Mouse (Mus musculus) heart, embryonic 15.5 days (tissue): ENCODE results near the gene Pvr. TPM values are rescaled to one million over a fixed set of nuclear protein-coding genes. Genes with fewer than 3 reads are reported as not detected.
"Not testable (repeated sequence)": the region's sequence is repeated elsewhere in the genome, so short reads cannot be mapped to it uniquely, and the experiment has no call there.

ENCODE experiments used
- ATAC-seq: fragments of 200-750 bp; cut with Nextera tagmentation; replicated peaks from 2 replicates; pipeline ENCODE4 v1.8.0; 2017; ENCODE audit warnings: low read depth, moderate TSS enrichment; ENCODE audit not compliant: insufficient number of reproducible peaks, insufficient read depth, low FRiP score
- H3K27ac ChIP-seq: fragments of 300-500 bp; sonication (generic); 2 replicates; pipeline ENCODE4 v1.5.1; 2015; ENCODE audit warnings: mild to moderate bottlenecking, inconsistent platforms
- H3K27me3 ChIP-seq: fragments of 300-500 bp; sonication (generic); 2 replicates; pipeline ENCODE4 v1.6.1; 2015; ENCODE audit warnings: inconsistent platforms
- H3K36me3 ChIP-seq: fragments of 300-500 bp; sonication (generic); 2 replicates; pipeline ENCODE4 v1.6.1; 2015; ENCODE audit warnings: mild to moderate bottlenecking, inconsistent platforms
- H3K4me1 ChIP-seq: fragments of 300-500 bp; sonication (generic); replicated peaks from 2 replicates; pipeline ENCODE4 v1.6.1; 2015; ENCODE audit warnings: inconsistent platforms
- H3K4me2 ChIP-seq: fragments of 300-500 bp; sonication (generic); 2 replicates; pipeline ENCODE4 v1.6.1; 2015; ENCODE audit warnings: inconsistent platforms, mild to moderate bottlenecking, moderate library complexity
- H3K4me3 ChIP-seq: fragments of 300-500 bp; sonication (generic); 2 replicates; pipeline ENCODE4 v1.5.1; 2015; ENCODE audit warnings: mild to moderate bottlenecking, inconsistent platforms
- H3K9ac ChIP-seq: fragments of 300-500 bp; sonication (generic); 2 replicates; pipeline ENCODE4 v1.6.1; 2015; ENCODE audit warnings: mild to moderate bottlenecking, inconsistent platforms
- H3K9me3 ChIP-seq: fragments of 300-500 bp; sonication (generic); replicated peaks from 2 replicates; pipeline ENCODE4 v1.6.1; 2016; ENCODE audit warnings: inconsistent platforms
- WGBS: fragments of 180-500 bp; shearing (Covaris S2); methylation state at CpG from one replicate; pipeline ENCODE4 v1.1.7; 2015; ENCODE audit warnings: mixed read lengths; 5-methylcytosine and 5-hydroxymethylcytosine counted together
- polyA plus RNA-seq: library from polyadenylated mRNA; unstranded; fragments of >200 nt; fragmentation: Nextera tagmentation; extraction: Ambion mirVana; gene quantifications from 2 replicates; pipeline ENCODE4 v1.2.1, GENCODE M21; 2015

Gene Pvr
- polyA plus RNA-seq, 1 experiment from 2014 or later = 15.2 TPM

GRCm38 (mm10) chr7:19932877-19933809 lies 12.2 kb upstream of the Pvr start:
- WGBS = 14% methylated on average over 19 of the region's 21 CpGs

GRCm38 (mm10) chr7:19932133-19932876 lies 11.3 kb upstream of the Pvr start:
- no peak overlapping the region for H3K4me3 ChIP-seq
- 18% methylated on average over 13 of the region's 13 CpGs for WGBS
- H3K9ac ChIP-seq = no peak overlapping the region
- H3K36me3 ChIP-seq = no peaks in the 10 kb centered on the region
- peak overlapping the region; percentile 2; the same call in 1 of the 2 replicates for H3K4me2 ChIP-seq
- H3K4me1 ChIP-seq = peaks cover 39% of the 10 kb centered on the region
- H3K9me3 ChIP-seq = no peaks in the 10 kb centered on the region
- ATAC-seq = no peak
- peak overlapping the region; percentile 31; the same call in 1 of the 2 replicates for H3K27ac ChIP-seq
- H3K27me3 ChIP-seq = no peaks in the 10 kb centered on the region; the same call in 1 of the 2 replicates

More at GRCm38 (mm10) chr7:19932877-19933809, 12.2 kb upstream of the Pvr start:
- Histone ChIP-seq H3K4me3 (peak overlapping the region; percentile 29), H3K27ac (peak overlapping the region; percentile 60), H3K4me1 (peaks cover 39% of the 10 kb centered on the region), H3K27me3 (no peaks in the 10 kb centered on the region; the same call in 1 of the 2 replicates), H3K9ac (no peak overlapping the region), H3K4me2 (peak overlapping the region; percentile 52), H3K36me3 (no peaks in the 10 kb centered on the region), H3K9me3 (no peaks in the 10 kb centered on the region)
- peak; percentile 72 for ATAC-seq

- peaks cover 30% of the 10 kb centered on the region for H3K4me1 ChIP-seq
- not testable (repeated sequence) for H3K4me2 ChIP-seq, H3K4me3 ChIP-seq, H3K9ac ChIP-seq, H3K36me3 ChIP-seq, H3K27ac ChIP-seq, H3K27me3 ChIP-seq, ATAC-seq, H3K9me3 ChIP-seq
- 74% methylated on average over 6 of the region's 6 CpGs for WGBS
These were observed 9.5 kb upstream of the Pvr start for GRCm38 (mm10) chr7:19930481-19930880.

- Histone ChIP-seq H3K4me1 (peaks cover 18% of the 10 kb centered on the region), H3K4me3 (no peak overlapping the region), H3K27me3 (no peaks in the 10 kb centered on the region), H3K27ac (no peak overlapping the region), H3K9me3 (no peaks in the 10 kb centered on the region), H3K36me3 (no peaks in the 10 kb centered on the region), H3K4me2 (no peak overlapping the region), H3K9ac (no peak overlapping the region)
- no peak for ATAC-seq
- WGBS = 69% methylated on average over 5 of the region's 5 CpGs
These were observed 7.5 kb upstream of the Pvr start for GRCm38 (mm10) chr7:19928486-19928885.

GRCm38 (mm10) chr7:19926849-19927480 lies 6.0 kb upstream of the Pvr start:
- WGBS = 29% methylated on average over 2 of the region's 2 CpGs
- no peak overlapping the region for H3K4me3 ChIP-seq

GRCm38 (mm10) chr7:19925376-19925775 lies 4.4 kb upstream of the Pvr start:
- peaks cover 7% of the 10 kb centered on the region for H3K4me1 ChIP-seq
- no peak overlapping the region for H3K9ac ChIP-seq
- ATAC-seq = no peak
- WGBS = 71% methylated on average over 1 of the region's 1 CpGs
- H3K27me3 ChIP-seq = no peaks in the 10 kb centered on the region
- no peak overlapping the region for H3K4me3 ChIP-seq
- no peak overlapping the region for H3K27ac ChIP-seq
- H3K36me3 ChIP-seq = no peaks in the 10 kb centered on the region
- no peaks in the 10 kb centered on the region for H3K9me3 ChIP-seq
- no peak overlapping the region for H3K4me2 ChIP-seq

More at GRCm38 (mm10) chr7:19926849-19927480, 6.0 kb upstream of the Pvr start:
- Histone ChIP-seq H3K4me2 (no peak overlapping the region), H3K36me3 (no peaks in the 10 kb centered on the region), H3K9ac (no peak overlapping the region), H3K27me3 (no peaks in the 10 kb centered on the region), H3K27ac (no peak overlapping the region), H3K9me3 (no peaks in the 10 kb centered on the region), H3K4me1 (peaks cover 6% of the 10 kb centered on the region; the same call in 1 of the 2 replicates)
- ATAC-seq = no peak

GRCm38 (mm10) chr7:19923797-19924196 lies 2.8 kb upstream of the Pvr start:
- H3K36me3 ChIP-seq = no peaks in the 10 kb centered on the region
- H3K4me2 ChIP-seq = peak overlapping the region; percentile 13; the same call in 1 of the 2 replicates
- WGBS = 9% methylated on average over 11 of the region's 15 CpGs
- H3K27ac ChIP-seq = no peak overlapping the region
- H3K27me3 ChIP-seq = no peaks in the 10 kb centered on the region
- no peak overlapping the region for H3K4me3 ChIP-seq
- ATAC-seq = no peak
- peaks cover 14% of the 10 kb centered on the region for H3K4me1 ChIP-seq
- no peaks in the 10 kb centered on the region for H3K9me3 ChIP-seq
- H3K9ac ChIP-seq = no peak overlapping the region

- ATAC-seq = no peak
- Histone ChIP-seq H3K9me3 (no peaks in the 10 kb centered on the region), H3K36me3 (no peaks in the 10 kb centered on the region), H3K4me2 (no peak overlapping the region), H3K9ac (no peak overlapping the region), H3K27me3 (no peaks in the 10 kb centered on the region), H3K27ac (no peak overlapping the region), H3K4me3 (no peak overlapping the region), H3K4me1 (peaks cover 14% of the 10 kb centered on the region)
- 48% methylated on average over 2 of the region's 2 CpGs for WGBS
These were observed 2.4 kb upstream of the Pvr start for GRCm38 (mm10) chr7:19923354-19923753.

GRCm38 (mm10) chr7:19920166-19920505 lies 824 bp downstream of the Pvr start:
- no peaks in the 10 kb centered on the region for H3K9me3 ChIP-seq
- peaks cover 24% of the 10 kb centered on the region for H3K36me3 ChIP-seq
- peaks cover 14% of the 10 kb centered on the region for H3K4me1 ChIP-seq
- no peaks in the 10 kb centered on the region for H3K27me3 ChIP-seq
- H3K27ac ChIP-seq = peak overlapping the region; percentile 89
- H3K4me3 ChIP-seq = peak overlapping the region; percentile 80
- ATAC-seq = no peak; the same call in 1 of the 2 replicates
- H3K9ac ChIP-seq = peak overlapping the region; percentile 83
- peak overlapping the region; percentile 68 for H3K4me2 ChIP-seq
- 21% methylated on average over 4 of the region's 4 CpGs for WGBS

- Histone ChIP-seq H3K4me3 (no peak overlapping the region), H3K4me2 (no peak overlapping the region), H3K27ac (no peak overlapping the region), H3K36me3 (peaks cover 41% of the 10 kb centered on the region), H3K4me1 (no peaks in the 10 kb centered on the region), H3K9me3 (no peaks in the 10 kb centered on the region), H3K9ac (no peak overlapping the region), H3K27me3 (no peaks in the 10 kb centered on the region)
- ATAC-seq = no peak
- 89% methylated on average over 7 of the region's 7 CpGs for WGBS
These were observed 6.4 kb downstream of the Pvr start for GRCm38 (mm10) chr7:19914558-19914957.
